Mouse (Mus musculus) spleen, adult 2 months (tissue): ENCODE measurements around the gene Dock3.

Experiments used
- CTCF ChIP-seq: fragments of 200-500 bp; IDR thresholded peaks from 2 replicates; pipeline ENCODE4 v1.5.1; 2011; ENCODE audit warnings: mild to moderate bottlenecking, inconsistent platforms; ENCODE audit not compliant: insufficient read depth, insufficient read length, insufficient replicate concordance; ENCODE audit errors: extremely low read depth
- POLR2A ChIP-seq: fragments of 200-500 bp; IDR thresholded peaks from 2 replicates; pipeline ENCODE4 v1.6.1; 2011; ENCODE audit warnings: low read depth, low read length, inconsistent platforms

- TF ChIP-seq CTCF, result no peak
- TF ChIP-seq POLR2A, result no peak
Observed at GRCm38 (mm10) chr9:107275710-107276109, 44.0 kb upstream of the Dock3 start.
